Mouse (Mus musculus) forebrain, postnatal 0 days (tissue): ENCODE data around the gene Epor. TPM values are rescaled to one million over a fixed set of nuclear protein-coding genes. Genes with fewer than 3 reads are reported as not detected.

Experiments used
- ATAC-seq: fragments of 200-750 bp; cut with Nextera tagmentation; 2 replicates; pipeline ENCODE4 v1.8.0; 2017; ENCODE audit warnings: mild to moderate bottlenecking, moderate library complexity
- DNase-seq: peaks from one replicate; pipeline ENCODE4 v3.0.0-alpha.2; 2015
- H3K27ac ChIP-seq: fragments of 300-500 bp; sonication (generic); 2 replicates; pipeline ENCODE4 v1.5.1; 2014; ENCODE audit warnings: low read depth, mild to moderate bottlenecking, antibody characterized with exemption, low read length, moderate library complexity, mixed read lengths
- H3K27me3 ChIP-seq: fragments of 300-500 bp; sonication (generic); 2 replicates; pipeline ENCODE4 v1.6.1; 2014; ENCODE audit warnings: mild to moderate bottlenecking, low read length, mixed read lengths; ENCODE audit not compliant: insufficient read depth
- H3K36me3 ChIP-seq: fragments of 300-500 bp; sonication (generic); 2 replicates; pipeline ENCODE4 v1.6.1; 2014; ENCODE audit warnings: mild to moderate bottlenecking, moderate library complexity; ENCODE audit not compliant: insufficient read depth
- H3K4me1 ChIP-seq: fragments of 300-500 bp; sonication (generic); 2 replicates; pipeline ENCODE4 v1.6.1; 2014; ENCODE audit warnings: antibody characterized with exemption; ENCODE audit not compliant: insufficient read depth
- H3K4me2 ChIP-seq: fragments of 300-500 bp; sonication (generic); 2 replicates; pipeline ENCODE4 v1.6.1; 2014; ENCODE audit warnings: low read depth, mild to moderate bottlenecking, moderate library complexity
- H3K4me3 ChIP-seq: fragments of 300-500 bp; sonication (generic); 2 replicates; pipeline ENCODE4 v1.5.1; 2014; ENCODE audit warnings: low read depth, low read length, mixed read lengths
- H3K9ac ChIP-seq: fragments of 300-500 bp; sonication (generic); 2 replicates; pipeline ENCODE4 v1.6.1; 2014; ENCODE audit warnings: mild to moderate bottlenecking
- H3K9me3 ChIP-seq: fragments of 300-500 bp; sonication (generic); 2 replicates; pipeline ENCODE4 v1.6.1; 2016; ENCODE audit warnings: low read length
- CTCF ChIP-seq: sonication (generic); IDR thresholded peaks from 2 replicates; pipeline ENCODE4 v1.5.1; 2016; ENCODE audit warnings: antibody characterized with exemption, control low read depth, low read depth
- whole genome bisulfite sequencing: fragments of 180-500 bp; shearing (Covaris S2); extraction: QIAGEN DNeasy Blood & Tissue Kit; methylation state at CpG from one replicate; pipeline ENCODE4 v1.1.7; 2014; 5-methylcytosine and 5-hydroxymethylcytosine counted together
- polyA plus RNA-seq: library from polyadenylated mRNA; unstranded; fragments of >200 nt; fragmentation: Nextera tagmentation; extraction: Ambion mirVana; gene quantifications from 2 replicates; pipeline ENCODE4 v1.2.1, GENCODE M21; 2015
- total RNA-seq: library from RNA; depleted of rRNA; stranded (reverse); fragments of >200 nt; gene quantifications from 2 replicates; pipeline ENCODE4 v1.2.3, GENCODE M21; 2014

The Epor gene
- total and polyA plus RNA-seq, 2 experiments from 2014 or later, result 0.24 to 2.4 TPM

GRCm38 (mm10) chr9:22001633-22002032 lies 38.3 kb upstream of the Epor start:
- ATAC-seq, result no peak
- WGBS, result 79% methylated on average over 4 of the region's 4 CpGs
- peaks cover 24% of the 10 kb centered on the region for H3K36me3 ChIP-seq

DNA sequence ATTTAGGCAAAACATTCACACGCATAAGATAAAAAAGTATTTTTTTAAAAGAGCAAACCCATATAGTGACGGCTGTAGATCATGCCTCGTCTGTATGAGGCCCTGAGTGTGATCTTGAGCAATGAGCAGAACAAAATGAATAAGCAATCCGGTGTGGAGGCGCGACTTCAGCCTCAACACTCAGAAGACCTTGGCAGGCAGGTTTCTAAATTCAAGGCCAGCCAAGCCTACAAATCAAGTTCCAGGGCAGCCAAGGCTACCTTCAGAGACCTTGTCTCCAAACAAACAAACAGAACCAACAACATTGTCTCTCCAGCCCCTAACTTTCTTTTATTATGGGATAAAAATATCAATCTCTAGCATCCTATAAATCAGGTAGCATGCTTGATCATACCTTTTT lies 37.0 kb upstream of the Epor start:
- no peak for TF ChIP-seq CTCF
- Histone ChIP-seq H3K27me3 (no peaks in the 10 kb centered on the region), H3K27ac (no peak overlapping the region), H3K9me3 (no peaks in the 10 kb centered on the region), H3K9ac (no peak overlapping the region), H3K4me2 (no peak overlapping the region), H3K36me3 (peaks cover 11% of the 10 kb centered on the region), H3K4me1 (peaks cover 21% of the 10 kb centered on the region), H3K4me3 (no peak overlapping the region)
- WGBS, result 94% methylated on average over 6 of the region's 6 CpGs
- DNase-seq (no peak), ATAC-seq (no peak)

More at GRCm38 (mm10) chr9:22001633-22002032, 38.3 kb upstream of the Epor start:
- no peaks in the 10 kb centered on the region for H3K9me3 ChIP-seq
- no peak overlapping the region for H3K4me3 ChIP-seq
- peak overlapping the region; percentile 76; the same call in 1 of the 2 replicates for H3K4me2 ChIP-seq
- DNase-seq, result no peak
- peaks cover 21% of the 10 kb centered on the region for H3K4me1 ChIP-seq
- H3K27me3 ChIP-seq, result no peaks in the 10 kb centered on the region
- no peak overlapping the region for H3K9ac ChIP-seq
- 0 out of 2 replicates have a peak overlapping the region, but pooled peaks have one; percentile 85 for H3K27ac ChIP-seq
- peak; percentile 31; the same call in 1 of the 2 replicates for TF ChIP-seq CTCF

DNA sequence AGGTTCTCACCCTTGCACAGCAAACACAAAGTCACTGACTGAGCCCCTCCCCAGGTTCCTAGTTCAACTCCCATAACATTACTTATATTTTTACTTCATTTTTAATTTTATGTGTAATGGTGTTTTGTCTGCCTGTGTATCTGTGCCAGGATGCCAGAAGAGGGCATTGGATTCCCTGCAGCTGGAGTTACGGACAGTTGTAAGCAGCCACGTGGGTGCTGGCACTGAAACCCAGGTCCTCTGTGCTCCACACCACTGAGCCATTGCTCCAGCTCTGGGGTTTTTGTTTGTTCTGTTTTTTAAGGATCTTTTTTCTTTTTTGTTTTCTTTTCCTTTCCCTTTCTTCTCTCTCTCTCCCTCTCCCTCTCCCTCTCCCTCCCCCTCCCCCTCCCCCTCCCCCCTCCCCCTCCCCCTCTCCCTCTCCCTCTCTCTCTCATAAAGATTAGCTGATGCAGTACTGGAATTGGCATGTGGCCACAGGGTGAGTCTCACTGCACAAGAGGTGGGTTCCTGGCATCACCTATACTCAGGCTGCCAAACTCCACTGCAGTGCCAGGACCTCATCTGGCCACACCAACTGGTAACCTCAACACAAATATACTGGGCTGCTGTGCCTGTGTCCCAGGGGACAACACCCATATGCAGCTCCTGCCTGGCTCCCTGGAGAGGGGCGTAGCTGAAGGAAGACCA lies 33.0 kb upstream of the Epor start:
- Histone ChIP-seq H3K4me3 (no peak overlapping the region), H3K4me1 (no peaks in the 10 kb centered on the region), H3K27ac (no peak overlapping the region), H3K9me3 (no peaks in the 10 kb centered on the region), H3K27me3 (peaks cover 3% of the 10 kb centered on the region), H3K9ac (no peak overlapping the region), H3K36me3 (no peaks in the 10 kb centered on the region), H3K4me2 (no peak overlapping the region)
- 92% methylated on average over 3 of the region's 3 CpGs for WGBS
- DNase-seq (no peak), ATAC-seq (no peak)
- TF ChIP-seq CTCF, result no peak

GRCm38 (mm10) chr9:21992227-21992626 lies 28.9 kb upstream of the Epor start:
- no peak for ATAC-seq
- Histone ChIP-seq H3K27me3 (peaks cover 30% of the 10 kb centered on the region), H3K27ac (no peak overlapping the region), H3K4me3 (no peak overlapping the region), H3K36me3 (no peaks in the 10 kb centered on the region), H3K9ac (no peak overlapping the region), H3K9me3 (no peaks in the 10 kb centered on the region), H3K4me2 (no peak overlapping the region), H3K4me1 (peaks cover 8% of the 10 kb centered on the region)
- no peak for TF ChIP-seq CTCF
- no peak for DNase-seq
- 71% methylated on average over 4 of the region's 4 CpGs for WGBS

- Histone ChIP-seq H3K27ac (no peak within 1 kb of the TSS), H3K9me3 (no peaks in the 10 kb centered on the region), H3K27me3 (peaks cover 41% of the 10 kb centered on the region), H3K9ac (peak within 1 kb of the TSS; percentile 31; the same call in 1 of the 2 replicates), H3K4me2 (peak within 1 kb of the TSS; percentile 59), H3K36me3 (no peaks in the 10 kb centered on the region), H3K4me3 (peak within 1 kb of the TSS; percentile 27), H3K4me1 (peaks cover 8% of the 10 kb centered on the region)
- 3% methylated on average over 42 of the region's 42 CpGs for WGBS
- DNase-seq (no peak), ATAC-seq (peak; percentile 50)
- TF ChIP-seq CTCF, result no peak
Measured at GRCm38 (mm10) chr9:21989230-21990110, 26.2 kb upstream of the Epor start, which contains the start of gene Rgl3. TSS of gene Rgl3 (minus strand) at chr9:21989446.

DNA sequence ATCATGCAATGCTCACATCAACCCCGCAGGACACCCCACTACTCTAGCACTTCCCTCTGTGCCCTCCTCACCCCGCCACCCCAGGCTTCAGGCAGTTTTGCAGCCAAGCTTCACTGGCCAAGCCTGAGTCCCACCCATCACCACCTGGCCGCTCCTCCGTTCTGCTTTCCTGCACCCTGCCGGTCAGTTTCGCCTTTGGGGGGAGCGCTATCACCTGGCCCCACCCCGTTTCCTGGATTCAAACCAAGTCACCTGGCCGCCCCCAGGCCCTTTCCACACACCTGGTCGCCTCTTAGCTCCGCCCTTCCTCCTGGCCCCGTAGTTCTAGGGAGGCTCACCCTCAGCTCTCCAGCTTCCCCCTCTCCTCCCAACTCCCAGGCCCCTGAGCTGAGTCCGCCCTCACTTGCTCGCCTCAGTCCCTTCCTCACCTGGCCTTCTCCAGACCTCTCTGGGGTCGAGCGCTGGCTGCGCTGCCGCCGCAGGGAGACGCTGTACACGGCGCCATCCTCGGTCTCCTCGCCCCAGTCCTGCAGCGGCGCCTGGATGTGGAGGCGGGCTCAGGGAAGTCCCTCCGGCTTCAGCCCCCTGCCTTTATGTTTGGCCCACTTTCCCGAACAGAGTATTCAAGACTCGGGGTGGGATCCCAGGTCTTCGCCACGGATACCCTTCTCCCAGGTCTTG lies 25.3 kb upstream of the Epor start:
- peaks cover 41% of the 10 kb centered on the region for H3K27me3 ChIP-seq
- ATAC-seq (peak; percentile 53), DNase-seq (no peak)
- H3K9me3 ChIP-seq, result no peaks in the 10 kb centered on the region
- no peaks in the 10 kb centered on the region for H3K36me3 ChIP-seq
- TF ChIP-seq CTCF, result peak; percentile 31; the same call in 1 of the 2 replicates
- peak overlapping the region; percentile 59 for H3K4me2 ChIP-seq
- peaks cover 8% of the 10 kb centered on the region for H3K4me1 ChIP-seq
- H3K27ac ChIP-seq, result no peak overlapping the region
- H3K4me3 ChIP-seq, result peak overlapping the region; percentile 27
- peak overlapping the region; percentile 31; the same call in 1 of the 2 replicates for H3K9ac ChIP-seq
- WGBS, result 2% methylated on average over 32 of the region's 32 CpGs
